Mouse (Mus musculus): ENCODE measurements at regions not wholly inside any gene's neighbourhood (a gene's known extent, or its start where the extent isn't known, plus 50 kb on each side); places are given as distances from the start of the nearest gene placed in this dataset.

GRCm38 (mm10) chr1:92366249-92366648 is 107.4 kb downstream of the Ndufa10 start:
- Histone ChIP-seq H3K9ac (ENCODE audit: low read depth, low read length, severe bottlenecking) (no peak overlapping the region), H3K27me3 (ENCODE audit: control insufficient read depth, insufficient read depth, low read length) (no peaks in the 10 kb centered on the region), H3K4me2 (replicated peaks; ENCODE audit: low read depth, low read length, severe bottlenecking) (no peak overlapping the region), H3K4me3 (replicated peaks; ENCODE audit: low read length) (no peak overlapping the region), H3K4me1 (ENCODE audit: control insufficient read depth, insufficient read depth, low read length) (peaks cover 8% of the 10 kb centered on the region), H3K36me3 (ENCODE audit: control insufficient read depth, insufficient read depth, low read length) (no peaks in the 10 kb centered on the region), H3K9me3 (ENCODE audit: control insufficient read depth, low read length) (no peaks in the 10 kb centered on the region), H3K27ac (replicated peaks; ENCODE audit: low read depth, low read length) (no peak overlapping the region)
- ATAC-seq (ENCODE audit: low FRiP score, low read depth) = no peak
- DNase-seq (ENCODE audit: low spot score) = no peak
- WGBS = 79% methylated on average over 5 of the region's 5 CpGs
- TF ChIP-seq POLR2A (IDR thresholded peaks at IDR 0.05; ENCODE audit: borderline replicate concordance, extremely low read depth, insufficient read depth, insufficient read length) = no peak

GRCm38 (mm10) chr1:92365366-92366075 is 108.1 kb downstream of the Ndufa10 start:
- Histone ChIP-seq H3K9ac (ENCODE audit: low read depth, low read length, severe bottlenecking) (no peak overlapping the region), H3K4me1 (ENCODE audit: control insufficient read depth, insufficient read depth, low read length) (peaks cover under 1% of the 10 kb centered on the region; the same call in 1 of the 2 replicates), H3K9me3 (ENCODE audit: control insufficient read depth, low read length) (no peaks in the 10 kb centered on the region), H3K4me3 (replicated peaks; ENCODE audit: low read length) (no peak overlapping the region), H3K4me2 (replicated peaks; ENCODE audit: low read depth, low read length, severe bottlenecking) (no peak overlapping the region), H3K27me3 (ENCODE audit: control insufficient read depth, insufficient read depth, low read length) (no peaks in the 10 kb centered on the region), H3K36me3 (ENCODE audit: control insufficient read depth, insufficient read depth, low read length) (no peaks in the 10 kb centered on the region), H3K27ac (replicated peaks; ENCODE audit: low read depth, low read length) (no peak overlapping the region)
- DNase-seq (ENCODE audit: low spot score) = no peak
- 79% methylated on average over 4 of the region's 4 CpGs for WGBS
- no peak for ATAC-seq (ENCODE audit: low FRiP score, low read depth)
- no peak for TF ChIP-seq POLR2A (IDR thresholded peaks at IDR 0.05; ENCODE audit: borderline replicate concordance, extremely low read depth, insufficient read depth, insufficient read length)

GRCm38 (mm10) chr1:92361677-92362076 is 112.0 kb downstream of the Ndufa10 start:
- ATAC-seq (ENCODE audit: low FRiP score, low read depth) (no peak), DNase-seq (ENCODE audit: low spot score) (no peak)
- 71% methylated on average over 7 of the region's 7 CpGs for WGBS
- TF ChIP-seq POLR2A (IDR thresholded peaks at IDR 0.05; ENCODE audit: borderline replicate concordance, extremely low read depth, insufficient read depth, insufficient read length) = no peak
- no peaks in the 10 kb centered on the region for H3K27me3 ChIP-seq (ENCODE audit: control insufficient read depth, insufficient read depth, low read length)
- H3K4me2 ChIP-seq (replicated peaks; ENCODE audit: low read depth, low read length, severe bottlenecking) = no peak overlapping the region
- no peaks in the 10 kb centered on the region for H3K4me1 ChIP-seq (ENCODE audit: control insufficient read depth, insufficient read depth, low read length)
- no peaks in the 10 kb centered on the region for H3K36me3 ChIP-seq (ENCODE audit: control insufficient read depth, insufficient read depth, low read length)
- no peaks in the 10 kb centered on the region for H3K9me3 ChIP-seq (ENCODE audit: control insufficient read depth, low read length)
- no peak overlapping the region for H3K4me3 ChIP-seq (replicated peaks; ENCODE audit: low read length)
- H3K27ac ChIP-seq (replicated peaks; ENCODE audit: low read depth, low read length) = no peak overlapping the region
- no peak overlapping the region for H3K9ac ChIP-seq (ENCODE audit: low read depth, low read length, severe bottlenecking)

GRCm38 (mm10) chr1:92360255-92360654 is 113.4 kb downstream of the Ndufa10 start:
- WGBS = 15% methylated on average over 7 of the region's 7 CpGs
- Histone ChIP-seq H3K27ac (replicated peaks; ENCODE audit: low read depth, low read length) (no peak overlapping the region), H3K36me3 (ENCODE audit: control insufficient read depth, insufficient read depth, low read length) (no peaks in the 10 kb centered on the region), H3K9me3 (ENCODE audit: control insufficient read depth, low read length) (no peaks in the 10 kb centered on the region), H3K27me3 (ENCODE audit: control insufficient read depth, insufficient read depth, low read length) (no peaks in the 10 kb centered on the region), H3K4me2 (replicated peaks; ENCODE audit: low read depth, low read length, severe bottlenecking) (no peak overlapping the region), H3K4me3 (replicated peaks; ENCODE audit: low read length) (no peak overlapping the region), H3K9ac (ENCODE audit: low read depth, low read length, severe bottlenecking) (no peak overlapping the region), H3K4me1 (ENCODE audit: control insufficient read depth, insufficient read depth, low read length) (no peaks in the 10 kb centered on the region)
- no peak for TF ChIP-seq POLR2A (IDR thresholded peaks at IDR 0.05; ENCODE audit: borderline replicate concordance, extremely low read depth, insufficient read depth, insufficient read length)
- DNase-seq (ENCODE audit: low spot score) (peak; percentile 66), ATAC-seq (ENCODE audit: low FRiP score, low read depth) (no peak)

- Histone ChIP-seq H3K9ac (ENCODE audit: low read depth, low read length, severe bottlenecking) (no peak overlapping the region), H3K27me3 (ENCODE audit: control insufficient read depth, insufficient read depth, low read length) (no peaks in the 10 kb centered on the region), H3K4me1 (ENCODE audit: control insufficient read depth, insufficient read depth, low read length) (no peaks in the 10 kb centered on the region), H3K27ac (replicated peaks; ENCODE audit: low read depth, low read length) (no peak overlapping the region), H3K9me3 (ENCODE audit: control insufficient read depth, low read length) (no peaks in the 10 kb centered on the region), H3K36me3 (ENCODE audit: control insufficient read depth, insufficient read depth, low read length) (no peaks in the 10 kb centered on the region), H3K4me2 (replicated peaks; ENCODE audit: low read depth, low read length, severe bottlenecking) (no peak overlapping the region), H3K4me3 (replicated peaks; ENCODE audit: low read length) (no peak overlapping the region)
- ATAC-seq (ENCODE audit: low FRiP score, low read depth) (no peak), DNase-seq (ENCODE audit: low spot score) (no peak)
- no peak for TF ChIP-seq POLR2A (IDR thresholded peaks at IDR 0.05; ENCODE audit: borderline replicate concordance, extremely low read depth, insufficient read depth, insufficient read length)
- 89% methylated on average over 2 of the region's 2 CpGs for whole genome bisulfite sequencing
Observed at GRCm38 (mm10) chr1:92359473-92359872, 114.2 kb downstream of the Ndufa10 start.

All from limb, embryonic 14.5 days (tissue).